Mouse (Mus musculus) retina, adult 2 months (tissue): ENCODE results near the gene Deaf1.
"Not testable (repeated sequence)": the region's sequence is repeated elsewhere in the genome, so short reads cannot be mapped to it uniquely, and the experiment has no call there.

ENCODE experiments used
- DNase-seq: peaks from one replicate; pipeline ENCODE4 v3.0.0-alpha.2; 2012; ENCODE audit warnings: low read depth, low spot score

Gene Deaf1

GRCm38 (mm10) chr7:141264041-141264700, 63.3 kb downstream of the Deaf1 start:
- no peak for DNase-seq

GRCm38 (mm10) chr7:141263640-141264039, 63.9 kb downstream of the Deaf1 start:
- DNase-seq, result no peak

DNA sequence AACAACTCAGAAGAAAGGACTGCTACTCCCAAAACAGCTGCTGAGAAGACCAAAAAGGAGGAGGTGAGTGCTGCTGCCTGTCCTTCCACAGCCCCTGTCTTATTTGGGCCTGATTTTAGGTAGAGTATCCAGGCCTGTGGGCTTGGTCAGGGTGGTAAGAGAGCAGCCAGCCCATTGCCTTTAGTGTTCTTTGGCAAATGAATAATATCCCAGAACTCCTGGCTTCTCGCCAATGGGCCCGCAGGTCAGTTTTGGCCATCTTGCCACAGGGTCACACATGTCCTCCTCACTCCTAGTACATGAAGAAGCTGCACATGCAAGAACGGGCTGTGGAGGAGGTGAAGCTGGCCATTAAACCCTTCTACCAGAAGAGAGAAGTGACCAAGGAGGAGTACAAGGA, 66.0 kb downstream of the Deaf1 start:
- DNase-seq, result no peak

GRCm38 (mm10) chr7:141256159-141256558, 71.3 kb downstream of the Deaf1 start:
- DNase-seq, result no peak

DNA sequence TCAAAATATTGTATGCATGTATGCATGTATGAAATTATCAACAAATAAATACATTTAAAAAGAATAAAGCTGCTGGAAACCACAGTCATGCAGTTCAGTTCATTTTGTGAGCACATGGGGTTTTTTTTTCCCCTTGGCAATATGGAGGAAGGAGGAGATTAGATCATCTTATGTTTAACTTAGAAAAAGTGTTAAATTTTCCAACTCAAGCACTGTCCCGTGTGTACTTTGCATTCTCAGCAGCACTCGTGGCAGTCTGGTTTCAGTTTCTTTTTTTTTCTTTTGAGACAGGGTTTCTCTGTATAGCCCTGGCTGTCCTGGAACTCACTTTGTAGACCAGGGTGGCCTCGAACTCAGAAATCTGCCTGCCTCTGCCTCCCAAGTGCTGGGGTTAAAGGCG, 77.0 kb downstream of the Deaf1 start:
- DNase-seq, result not testable (repeated sequence)
